ENCODE assay signal across 8 mouse cellular contexts in the genomic region with DNA sequence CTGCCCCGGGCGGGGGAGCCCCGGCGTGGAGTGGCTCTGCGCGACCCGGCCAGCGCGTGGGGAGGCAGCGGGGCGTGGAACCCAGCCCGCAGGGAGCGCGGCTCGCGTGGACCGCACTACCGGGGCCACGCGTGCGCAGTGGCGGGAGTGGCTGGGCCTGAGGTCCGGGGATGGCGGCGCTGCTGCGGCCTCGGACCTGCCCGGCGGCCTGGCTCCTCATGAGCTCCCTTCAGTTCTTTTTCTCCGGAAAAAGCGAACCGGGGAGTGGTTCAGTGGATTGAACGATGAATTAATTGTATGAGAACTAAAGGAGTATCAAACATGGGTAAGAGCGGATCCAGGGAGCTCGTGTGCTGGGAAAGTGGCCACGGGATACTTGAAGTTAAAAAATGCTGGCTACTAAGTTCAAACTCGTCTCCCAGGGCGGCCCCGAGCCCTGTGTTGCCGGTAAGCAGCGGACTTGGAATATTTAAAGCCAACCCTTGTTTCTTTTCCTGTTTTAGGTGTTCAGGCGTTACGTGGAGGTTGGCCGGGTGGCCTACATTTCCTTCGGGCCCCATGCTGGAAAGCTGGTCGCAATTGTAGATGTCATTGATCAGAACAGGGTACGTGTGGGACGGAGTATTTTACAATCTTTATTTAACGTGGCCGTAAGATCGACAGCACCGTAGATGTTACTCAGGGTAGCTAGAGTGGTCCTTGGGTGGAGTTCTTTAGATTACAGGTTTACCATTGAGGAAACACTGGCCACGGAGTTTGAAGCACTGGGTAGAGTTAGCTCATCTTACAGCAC. TPM values are rescaled to one million over a fixed set of nuclear protein-coding genes. Genes with fewer than 3 reads are reported as not detected.
DNase-seq lines count a peak whose midpoint lies in the region; ATAC-seq and TF ChIP-seq lines count a peak whose summit lies in the region.

No protein-coding gene starts in this region.

- WGBS in heart, postnatal 0 days, result 1% methylated on average over 50 of the region's 53 CpGs
- 1% methylated on average over 53 of the region's 53 CpGs for WGBS in hindbrain, embryonic 11.5 days
- WGBS in midbrain, embryonic 10.5 days, result 2% methylated on average over 53 of the region's 53 CpGs

- POLR2A ChIA-PET in Patski (lab: Charles Lee), result interaction anchor here (1.0 to 1.7 kb wide), 5 partner anchors 11 to 74 kb away, joined by 3 to 8 read pairs (median 5); no protein-coding TSS in a partner anchor

- DNase-seq in heart, postnatal 0 days (ENCODE audit: low spot score), result no peak
- no peak for DNase-seq in heart, adult 11 months
- no peak for DNase-seq in Patski (ENCODE audit: low read depth, low spot score)
- DNase-seq in hindbrain, embryonic 11.5 days (ENCODE audit: low spot score), result no peak
- DNase-seq in midbrain, embryonic 10.5 days (ENCODE audit: low spot score), result no peak
- no peak for DNase-seq in layer of hippocampus, adult 11-12 months (ENCODE audit: low spot score)
- DNase-seq in spleen, postnatal 36 days (ENCODE audit: low spot score in 2 of 2), result no peak
- no peak for DNase-seq in urinary bladder, adult 18-20 months (ENCODE audit: low spot score in 2 of 2)

- in situ Hi-C loops in Patski (cut with MboI; ENCODE audit: low pct_unique_long_range_greater_than_20kb), result no loop called here

- peaks cover 33% of the 10 kb centered on the region for H3K36me3 ChIP-seq in heart, postnatal 0 days (replicated peaks; ENCODE audit: control insufficient read depth, insufficient read depth, low read length)
- peaks cover 5% of the 10 kb centered on the region for H3K36me3 ChIP-seq in hindbrain, embryonic 11.5 days (ENCODE audit: control insufficient read depth, insufficient read depth, low read length)
- peaks cover 44% of the 10 kb centered on the region for H3K36me3 ChIP-seq in midbrain, embryonic 10.5 days

- CTCF ChIA-PET in Patski (lab: Charles Lee), result interaction anchor here (0.9 to 5.4 kb wide), 3 partner anchors 11 to 134 kb away, joined by 4 to 71 read pairs (median 4); no protein-coding TSS in a partner anchor

- TF ChIP-seq CTCF in heart, postnatal 0 days (IDR thresholded peaks at IDR 0.05; ENCODE audit: low read depth), result no peak
- no peak for TF ChIP-seq CTCF in Patski (IDR thresholded peaks at IDR 0.05)

- no peak for TF ChIP-seq EP300 in heart, postnatal 0 days (IDR thresholded peaks at IDR 0.05; ENCODE audit: low read depth)

- H3K9ac ChIP-seq in heart, postnatal 0 days (replicated peaks; ENCODE audit: low read depth, low read length), result peak overlapping the region; percentile 67
- H3K9ac ChIP-seq in hindbrain, embryonic 11.5 days (ENCODE audit: low read depth, low read length), result peak overlapping the region; percentile 93

- peak; percentile 78 for ATAC-seq in heart, postnatal 0 days (ENCODE audit: insufficient read depth, low read depth)
- peak; percentile 20 for ATAC-seq in Patski
- ATAC-seq in hindbrain, embryonic 11.5 days (ENCODE audit: low FRiP score), result peak; percentile 76

- peak overlapping the region; percentile 80 for H3K27ac ChIP-seq in heart, postnatal 0 days (ENCODE audit: low read depth)
- H3K27ac ChIP-seq in hindbrain, embryonic 11.5 days (ENCODE audit: low read depth, low read length), result peak overlapping the region; percentile 62
- peak overlapping the region; percentile 98 for H3K27ac ChIP-seq in midbrain, embryonic 10.5 days (replicated peaks)

- H3K4me1 ChIP-seq in heart, postnatal 0 days (ENCODE audit: control insufficient read depth, insufficient read depth), result peaks cover 9% of the 10 kb centered on the region; the same call in 1 of the 2 replicates
- H3K4me1 ChIP-seq in hindbrain, embryonic 11.5 days (replicated peaks; ENCODE audit: control insufficient read depth, insufficient read depth, low read length), result peaks cover 4% of the 10 kb centered on the region; the same call in 1 of the 2 replicates
- H3K4me1 ChIP-seq in midbrain, embryonic 10.5 days, result peaks cover 33% of the 10 kb centered on the region

- no peaks in the 10 kb centered on the region for H3K27me3 ChIP-seq in heart, postnatal 0 days (ENCODE audit: control insufficient read depth, insufficient read depth, low read length)
- no peaks in the 10 kb centered on the region for H3K27me3 ChIP-seq in Patski
- no peaks in the 10 kb centered on the region for H3K27me3 ChIP-seq in hindbrain, embryonic 11.5 days (ENCODE audit: control insufficient read depth, insufficient read depth, low read length)
- no peaks in the 10 kb centered on the region for H3K27me3 ChIP-seq in midbrain, embryonic 10.5 days (ENCODE audit: low read depth, poor library complexity, severe bottlenecking)

- H3K4me3 ChIP-seq in heart, postnatal 0 days (ENCODE audit: low read depth, low read length), result peak overlapping the region; percentile 80
- H3K4me3 ChIP-seq in hindbrain, embryonic 11.5 days (ENCODE audit: low read depth, low read length), result peak overlapping the region; percentile 86
- H3K4me3 ChIP-seq in midbrain, embryonic 10.5 days, result peak overlapping the region; percentile 98

- no peaks in the 10 kb centered on the region for H3K9me3 ChIP-seq in heart, postnatal 0 days (replicated peaks; ENCODE audit: control insufficient read depth, low read length)
- no peaks in the 10 kb centered on the region for H3K9me3 ChIP-seq in hindbrain, embryonic 11.5 days (ENCODE audit: control insufficient read depth, low read length)
- no peaks in the 10 kb centered on the region for H3K9me3 ChIP-seq in midbrain, embryonic 10.5 days (replicated peaks)

- H3K4me2 ChIP-seq in heart, postnatal 0 days (ENCODE audit: low read depth, low read length), result peak overlapping the region; percentile 66
- H3K4me2 ChIP-seq in hindbrain, embryonic 11.5 days (replicated peaks; ENCODE audit: low read depth, low read length), result peak overlapping the region; percentile 49

RNA-seq across cellular contexts. Expression of gene Rpl14, which starts 0.5 kb away (rescaled TPM):
- total RNA-seq in heart, postnatal 0 days (2014; rRNA removed; ENCODE audit: low replicate concordance), result 146 and 156 TPM in 2 replicates
- 355 and 400 TPM in 2 replicates for polyA plus RNA-seq in heart, postnatal 0 days (2015; fragmentation: Nextera tagmentation; extraction: Ambion mirVana)
- 525 TPM for polyA plus RNA-seq in Patski (2021)
- 822 and 883 TPM in 2 replicates for polyA plus RNA-seq in hindbrain, embryonic 11.5 days (2014; fragmentation: Nextera tagmentation; extraction: Ambion mirVana)
- polyA plus RNA-seq in midbrain, embryonic 10.5 days (2016; fragmentation: Nextera tagmentation; extraction: Ambion mirVana), result 691 and 854 TPM in 2 replicates

RNA-seq across cellular contexts. Expression of gene Entpd3, which starts 32.2 kb away (rescaled TPM):
- 0.23 and 2.8 TPM in 2 replicates for total RNA-seq in heart, postnatal 0 days (2014; rRNA removed; ENCODE audit: low replicate concordance)
- polyA plus RNA-seq in heart, postnatal 0 days (2015; fragmentation: Nextera tagmentation; extraction: Ambion mirVana), result 0.05 TPM in 1 of 2 replicates, not detected in the other
- polyA plus RNA-seq in Patski (2021), result not detected
- polyA plus RNA-seq in hindbrain, embryonic 11.5 days (2014; fragmentation: Nextera tagmentation; extraction: Ambion mirVana), result 0.47 and 0.51 TPM in 2 replicates
- 0.06 and 0.07 TPM in 2 replicates for polyA plus RNA-seq in midbrain, embryonic 10.5 days (2016; fragmentation: Nextera tagmentation; extraction: Ambion mirVana)

Comparison
In these comparisons a context has a peak if more than half of its experiments do, and no peak if none do; other contexts are left out.
1. ATAC-seq: peak in every context shown above with its lines; median percentile 78 in heart, postnatal 0 days; 76 in hindbrain, embryonic 11.5 days; 20 in Patski.